Mouse (Mus musculus): ENCODE measurements around the gene Trim47.
"Not testable (repeated sequence)": the region's sequence is repeated elsewhere in the genome, so short reads cannot be mapped to it uniquely, and the experiment has no call there.

The Trim47 gene

GRCm38 (mm10) chr11:116138468-116139138 is 11.6 kb upstream of the Trim47 start, which contains the start of gene Mrpl38:
TSS of gene Mrpl38 (minus strand) at chr11:116138868.
- in situ Hi-C loops (cut with MboI; ENCODE audit: unreplicated experiment in 2 of 2): loop anchor here in 1 of 2 experiments (10.0 kb wide), 1 partner anchor 166 kb away; the partner anchor contains the start of gene Exoc7

GRCm38 (mm10) chr11:116138096-116138467 is 11.1 kb upstream of the Trim47 start:
- in situ Hi-C loops (cut with MboI; ENCODE audit: unreplicated experiment in 2 of 2): loop anchor here in 1 of 2 experiments (10.0 kb wide), 1 partner anchor 167 kb away; the partner anchor contains the start of gene Exoc7

- in situ Hi-C loops (cut with MboI; ENCODE audit: unreplicated experiment in 2 of 2): loop anchor here (5.0 to 10.0 kb wide), 3 partner anchors 47 to 171 kb away; partner anchors contain the start of genes Wbp2 (in 2 of the 2), Exoc7 (in 1 of the 2) and H3f3b (in 1 of the 2)
Measured at GRCm38 (mm10) chr11:116134171-116134570, 7.2 kb upstream of the Trim47 start.

DNA sequence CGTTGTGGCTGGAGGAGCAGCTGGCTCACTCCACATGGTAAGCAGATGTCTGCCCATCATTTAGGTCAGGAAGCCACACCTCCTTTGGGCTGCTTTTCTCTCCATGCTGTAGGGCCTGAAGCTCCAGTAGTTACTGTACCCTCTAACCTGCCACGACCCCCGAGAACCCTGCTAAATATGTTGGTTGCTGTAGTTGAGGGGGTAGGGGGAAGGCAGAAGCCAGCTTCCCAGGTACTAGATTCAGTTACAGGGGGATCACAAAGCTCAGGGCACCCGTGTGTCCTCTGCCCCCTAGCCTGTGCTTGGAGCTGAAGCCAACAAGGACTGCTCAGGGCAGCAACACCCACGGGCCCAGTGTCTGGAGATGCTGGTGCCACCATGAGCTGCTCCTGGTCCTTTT is 6.5 kb upstream of the Trim47 start:
- in situ Hi-C loops (cut with MboI; ENCODE audit: unreplicated experiment in 2 of 2): loop anchor here (5.0 to 10.0 kb wide), 3 partner anchors 46 to 171 kb away; partner anchors contain the start of genes Wbp2 (in 2 of the 2), Exoc7 (in 1 of the 2) and H3f3b (in 1 of the 2)

DNA sequence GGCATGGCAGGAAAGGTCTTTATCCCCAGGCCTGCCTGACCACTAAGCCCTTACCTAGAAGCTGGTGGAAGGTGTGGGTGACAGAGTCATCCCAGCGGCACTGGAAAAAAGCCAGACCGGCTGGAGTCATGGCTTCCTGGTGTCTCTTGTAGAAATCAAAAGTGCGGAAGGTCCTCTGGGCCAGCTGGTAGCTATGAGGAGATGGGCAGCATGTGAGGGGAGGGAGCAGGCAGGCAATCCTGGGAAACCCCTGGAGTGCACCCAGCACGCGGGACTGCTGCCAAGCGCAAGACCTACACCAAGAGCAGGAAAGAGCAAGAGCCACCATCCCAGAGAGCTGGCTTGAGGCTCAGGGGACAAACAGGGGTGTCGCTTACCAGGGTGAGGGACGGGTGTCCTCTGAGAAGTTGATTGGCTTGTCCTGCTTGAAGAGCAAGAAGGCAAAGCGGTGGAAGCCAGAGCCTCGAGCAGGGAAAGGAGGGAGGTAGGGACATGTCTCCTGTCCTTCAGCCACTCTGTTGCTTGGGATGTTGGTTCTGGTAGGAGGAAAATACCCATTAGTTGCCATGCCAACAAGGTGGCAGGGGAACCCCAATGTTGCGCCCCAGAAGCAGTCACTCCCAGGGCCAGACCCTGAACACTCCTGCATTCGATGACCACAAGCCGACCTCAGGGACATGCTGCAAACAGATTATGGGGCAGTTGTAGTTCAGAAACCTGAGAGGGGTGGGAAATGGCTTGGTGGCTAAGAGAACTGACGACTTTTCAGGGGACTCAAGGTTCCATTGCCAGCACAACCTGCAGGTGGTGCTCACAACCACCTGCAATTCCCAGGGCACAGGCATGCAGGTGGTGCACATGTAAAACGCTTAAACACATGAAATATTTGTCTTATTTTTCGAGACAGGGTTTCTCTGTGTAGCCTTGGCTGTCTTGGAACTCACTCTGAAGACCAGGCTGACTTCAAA is 5.6 kb upstream of the Trim47 start:
- in situ Hi-C loops (cut with MboI; ENCODE audit: unreplicated experiment in 2 of 2): loop anchor here (5.0 to 10.0 kb wide), 3 partner anchors 45 to 172 kb away; partner anchors contain the start of genes Wbp2 (in 2 of the 2), Exoc7 (in 1 of the 2) and H3f3b (in 1 of the 2)

GRCm38 (mm10) chr11:116131349-116132170 is 4.5 kb upstream of the Trim47 start:
- in situ Hi-C loops (cut with MboI; ENCODE audit: unreplicated experiment in 2 of 2): loop anchor here (5.0 to 10.0 kb wide), 3 partner anchors 44 to 173 kb away; partner anchors contain the start of genes Wbp2 (in 2 of the 2), Exoc7 (in 1 of the 2) and H3f3b (in 1 of the 2)

DNA sequence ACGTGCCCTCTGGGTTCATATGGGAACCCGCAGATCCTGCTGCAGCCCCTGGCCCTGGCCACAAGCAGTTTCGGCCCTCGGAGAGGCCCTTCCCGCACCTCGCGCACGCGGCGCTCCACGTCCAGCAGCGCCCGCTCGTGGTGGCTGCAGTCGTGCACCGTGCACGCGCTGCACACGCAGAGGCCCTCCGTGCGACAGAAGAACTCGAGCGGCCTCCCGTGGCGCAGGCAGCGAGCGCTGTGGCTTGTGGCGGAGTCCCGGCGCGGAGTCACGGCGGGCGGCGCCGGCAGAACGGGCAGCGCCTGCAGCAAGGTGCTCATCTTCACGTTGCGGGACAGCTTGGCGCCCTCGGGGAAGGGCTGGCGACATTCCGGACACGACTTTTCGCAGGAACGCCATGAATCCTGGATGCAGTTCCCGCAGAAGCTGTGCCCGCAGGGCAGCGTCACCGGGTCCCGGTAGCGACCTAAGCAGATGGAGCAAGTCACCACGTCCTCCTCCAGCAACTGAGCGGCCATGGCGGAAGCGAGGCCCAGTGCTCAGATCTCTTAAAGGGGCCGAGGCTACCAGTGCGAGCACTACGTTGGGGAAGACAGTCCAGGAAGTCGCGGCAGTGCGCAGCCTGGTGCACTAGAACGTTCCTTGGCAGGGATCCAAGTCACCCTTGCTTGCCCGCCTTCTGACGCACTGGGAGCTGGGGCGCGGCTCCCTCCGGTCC is 3.6 kb upstream of the Trim47 start, which contains the start of gene Trim65:
Gene Trim65 (minus strand): TSS at position 641 of the 718 bp plus-strand sequence.
- in situ Hi-C loops (cut with MboI; ENCODE audit: unreplicated experiment in 2 of 2): loop anchor here (5.0 to 10.0 kb wide), 3 partner anchors 43 to 174 kb away; partner anchors contain the start of genes Wbp2 (in 2 of the 2), Exoc7 (in 1 of the 2) and H3f3b (in 1 of the 2)

- in situ Hi-C loops (cut with MboI; ENCODE audit: unreplicated experiment in 2 of 2): loop anchor here (5.0 to 10.0 kb wide), 3 partner anchors 43 to 175 kb away; partner anchors contain the start of genes Wbp2 (in 2 of the 2), Exoc7 (in 1 of the 2) and H3f3b (in 1 of the 2)
Measured at GRCm38 (mm10) chr11:116129993-116130487, 3.0 kb upstream of the Trim47 start.

- in situ Hi-C loops (cut with MboI; ENCODE audit: unreplicated experiment in 2 of 2): no loop called here
Measured at GRCm38 (mm10) chr11:116129091-116129790, 2.2 kb upstream of the Trim47 start.

DNA sequence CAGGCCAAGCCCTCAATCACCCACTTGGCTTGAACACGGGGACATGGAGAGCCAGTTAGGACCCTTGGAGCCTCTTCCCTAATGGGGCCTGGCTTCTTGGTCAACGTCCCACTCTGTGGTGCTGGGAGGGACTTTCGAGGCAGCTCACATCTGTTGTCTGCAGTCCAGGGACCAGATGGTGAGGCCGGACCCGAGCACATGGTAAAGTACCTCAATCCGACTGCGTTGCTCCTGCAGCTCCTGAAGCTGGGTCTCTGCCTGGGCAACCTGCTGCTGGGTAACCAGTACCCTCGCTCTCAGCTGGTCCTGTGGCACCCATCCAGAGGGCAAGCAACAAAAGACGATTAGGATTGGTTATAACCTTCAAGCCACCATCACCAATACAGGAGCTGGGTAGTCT is 976 bp upstream of the Trim47 start:
- in situ Hi-C loops (cut with MboI; ENCODE audit: unreplicated experiment in 2 of 2): no loop called here

DNA sequence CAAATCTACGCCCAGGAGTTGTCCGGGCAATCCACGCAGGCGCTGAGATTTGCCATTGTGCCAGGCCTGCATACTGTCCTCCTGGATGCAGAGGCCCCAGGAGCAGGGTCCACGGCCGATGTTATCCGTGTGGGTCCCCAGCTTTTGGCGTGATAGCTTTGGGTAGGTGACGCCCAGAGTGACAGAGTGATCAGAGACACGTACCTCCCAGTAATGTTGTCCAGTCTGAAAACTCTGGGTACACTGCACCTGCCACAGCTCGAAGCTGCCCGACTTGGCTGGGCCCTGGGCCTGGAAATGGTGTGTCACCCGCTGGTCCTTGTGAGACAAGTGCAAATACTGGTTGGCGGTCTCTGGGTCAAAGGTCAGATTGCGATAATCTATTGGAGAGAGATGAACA is 749 bp downstream of the Trim47 start:
- in situ Hi-C loops (cut with MboI; ENCODE audit: unreplicated experiment in 2 of 2): no loop called here

DNA sequence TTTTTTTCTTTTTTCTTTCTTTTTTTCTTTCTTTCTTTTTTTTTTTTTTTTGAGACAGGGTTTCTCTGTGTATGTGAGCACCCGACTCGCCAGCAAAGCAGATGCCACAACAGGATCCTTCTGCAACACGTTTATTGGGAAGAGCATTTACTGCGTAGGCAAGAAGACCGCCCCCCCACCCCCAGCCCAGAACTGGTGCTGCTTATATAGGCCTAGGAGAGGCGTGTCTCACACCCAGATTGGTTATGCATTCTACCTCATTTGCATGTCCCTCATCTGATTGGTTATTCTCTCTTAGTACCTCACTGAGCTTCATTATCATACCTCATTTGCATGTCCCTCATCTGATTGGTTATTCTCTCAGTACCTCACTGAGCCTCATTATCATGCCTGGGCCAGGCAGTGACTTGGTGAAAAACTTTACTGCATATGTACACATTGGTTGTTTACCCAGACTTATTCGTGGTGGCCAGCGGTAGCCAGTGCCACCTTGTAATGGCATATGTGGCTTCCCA is 5.2 kb downstream of the Trim47 start:
- in situ Hi-C loops (cut with MboI; ENCODE audit: unreplicated experiment in 2 of 2): not testable (repeated sequence)

DNA sequence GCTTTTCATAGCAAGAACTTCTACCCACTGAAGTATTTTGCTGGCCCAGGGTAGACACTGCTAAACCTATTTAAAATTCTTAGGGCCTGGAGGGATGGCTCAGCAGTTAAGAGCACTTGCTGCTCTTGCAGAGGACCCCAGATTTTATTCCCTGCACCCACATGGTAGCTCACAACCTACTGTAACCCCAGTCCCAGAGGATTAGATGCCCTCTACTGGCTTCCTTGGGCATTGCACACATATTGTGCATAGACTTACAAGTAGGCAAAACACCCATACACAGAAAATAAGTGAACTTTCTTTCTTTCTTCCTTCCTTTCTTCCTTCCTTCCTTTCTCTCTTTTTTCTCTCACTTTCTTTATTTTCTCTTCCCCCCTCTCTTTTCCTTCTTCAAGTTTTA is 9.2 kb downstream of the Trim47 start:
- in situ Hi-C loops (cut with MboI; ENCODE audit: unreplicated experiment in 2 of 2): no loop called here

GRCm38 (mm10) chr11:116117241-116117640 is 9.8 kb downstream of the Trim47 start:
- in situ Hi-C loops (cut with MboI; ENCODE audit: unreplicated experiment in 2 of 2): no loop called here

GRCm38 (mm10) chr11:116111611-116112203 is 15.3 kb downstream of the Trim47 start:
- in situ Hi-C loops (cut with MboI; ENCODE audit: unreplicated experiment in 2 of 2): no loop called here

DNA sequence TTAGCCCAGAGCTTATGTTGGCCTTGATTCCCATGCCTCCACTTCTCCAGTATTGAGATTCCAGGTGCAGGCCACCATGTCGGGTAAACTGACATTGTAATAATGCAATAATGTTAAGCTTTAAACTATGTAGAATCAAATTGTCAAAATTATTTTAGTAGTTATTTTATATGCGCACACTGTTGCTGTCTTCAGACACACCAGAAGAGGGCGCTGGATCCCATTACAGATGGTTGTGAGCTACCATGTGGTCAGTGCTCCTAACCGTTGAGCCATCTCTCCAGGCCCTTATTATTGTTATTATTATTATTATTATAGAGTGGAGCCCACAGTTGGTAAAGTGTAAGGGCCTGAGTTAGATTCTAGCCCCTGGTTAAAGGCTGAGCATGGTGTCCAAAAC is 15.9 kb downstream of the Trim47 start:
- in situ Hi-C loops (cut with MboI; ENCODE audit: unreplicated experiment in 2 of 2): no loop called here

GRCm38 (mm10) chr11:116110540-116110939 is 16.5 kb downstream of the Trim47 start:
- in situ Hi-C loops (cut with MboI; ENCODE audit: unreplicated experiment in 2 of 2): no loop called here
